Mouse (Mus musculus) olfactory bulb, adult 2 months (tissue): ENCODE measurements at regions not wholly inside any gene's neighbourhood (a gene's known extent, or its start where the extent isn't known, plus 50 kb on each side); places are given as distances from the start of the nearest gene placed in this dataset.
"Not testable (repeated sequence)": the region's sequence is repeated elsewhere in the genome, so short reads cannot be mapped to it uniquely, and the experiment has no call there.

Experiments used
- H3K27ac ChIP-seq: fragments of 200-500 bp; 2 replicates; pipeline ENCODE4 v1.5.1; 2012; ENCODE audit warnings: low read depth, low read length; ENCODE audit not compliant: insufficient read depth
- H3K4me1 ChIP-seq: fragments of 200-500 bp; 2 replicates; pipeline ENCODE4 v1.6.1; 2012; ENCODE audit warnings: low read length; ENCODE audit not compliant: control insufficient read depth, insufficient read depth
- H3K4me3 ChIP-seq: fragments of 200-500 bp; 2 replicates; pipeline ENCODE4 v1.5.1; 2012; ENCODE audit warnings: mild to moderate bottlenecking, low read depth, low read length, moderate library complexity; ENCODE audit not compliant: insufficient read depth
- CTCF ChIP-seq: fragments of 200-500 bp; IDR thresholded peaks from 2 replicates; pipeline ENCODE4 v1.5.1; 2012; ENCODE audit warnings: low read depth, mild to moderate bottlenecking, low read length, moderate library complexity; ENCODE audit not compliant: insufficient read depth
- POLR2A ChIP-seq: fragments of 200-500 bp; IDR thresholded peaks from 2 replicates; pipeline ENCODE4 v1.6.1; 2012; ENCODE audit warnings: mild to moderate bottlenecking, low read depth, low read length, moderate library complexity; ENCODE audit not compliant: insufficient read depth
- WGBS: fragments of 180-500 bp; shearing (Covaris S2); methylation state at CpG from one replicate; pipeline ENCODE4 v1.1.7; 2018; 5-methylcytosine and 5-hydroxymethylcytosine counted together

DNA sequence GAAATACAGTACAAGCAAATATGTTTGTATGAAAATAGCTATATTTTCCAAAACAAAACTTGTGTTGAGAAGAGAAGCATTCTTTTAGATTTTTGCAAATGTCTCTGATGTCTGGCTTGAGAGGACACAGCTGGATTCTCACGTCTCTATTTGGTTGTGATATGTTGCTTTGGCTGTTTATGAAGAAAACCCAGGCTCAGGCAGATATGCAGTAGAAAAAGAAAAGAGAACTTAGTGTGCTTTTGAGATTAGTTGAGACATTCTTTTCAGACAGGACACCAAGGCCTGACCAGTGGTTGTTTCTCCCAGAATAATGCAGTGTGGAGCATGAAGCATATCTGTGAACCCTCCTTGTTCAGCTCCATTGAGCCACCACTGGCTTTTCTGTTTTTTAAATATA is 178.8 kb upstream of the Mamld1 start:
- TF ChIP-seq POLR2A: no peak
- no peak for TF ChIP-seq CTCF
- Histone ChIP-seq H3K4me3 (no peak overlapping the region), H3K4me1 (no peaks in the 10 kb centered on the region), H3K27ac (no peak overlapping the region)
- 81% methylated on average over 1 of the region's 1 CpGs for WGBS

DNA sequence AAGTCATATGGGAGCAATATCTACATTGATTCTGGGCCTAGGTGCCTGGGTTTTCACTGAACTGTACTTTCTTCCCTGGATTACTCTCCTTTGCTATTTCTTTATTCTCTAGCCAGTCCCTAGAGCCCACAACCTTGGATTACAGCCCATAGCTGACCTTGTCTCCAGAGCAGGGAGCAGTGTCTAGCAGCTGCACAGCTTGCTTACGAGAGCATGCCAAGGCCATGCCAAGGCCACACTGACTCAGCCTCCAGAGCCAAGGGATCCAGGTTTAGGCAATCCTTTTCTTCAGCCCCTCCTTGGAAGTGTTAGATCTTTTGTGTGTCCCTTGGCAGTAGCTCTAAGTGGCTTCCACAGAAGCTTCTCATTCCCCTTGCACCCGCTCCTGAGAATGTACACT is 168.7 kb upstream of the Mamld1 start:
- H3K4me3 ChIP-seq: no peak overlapping the region
- WGBS: 88% methylated on average over 2 of the region's 2 CpGs
- no peak for TF ChIP-seq POLR2A
- no peak for TF ChIP-seq CTCF
- H3K4me1 ChIP-seq: no peaks in the 10 kb centered on the region
- H3K27ac ChIP-seq: no peak overlapping the region

DNA sequence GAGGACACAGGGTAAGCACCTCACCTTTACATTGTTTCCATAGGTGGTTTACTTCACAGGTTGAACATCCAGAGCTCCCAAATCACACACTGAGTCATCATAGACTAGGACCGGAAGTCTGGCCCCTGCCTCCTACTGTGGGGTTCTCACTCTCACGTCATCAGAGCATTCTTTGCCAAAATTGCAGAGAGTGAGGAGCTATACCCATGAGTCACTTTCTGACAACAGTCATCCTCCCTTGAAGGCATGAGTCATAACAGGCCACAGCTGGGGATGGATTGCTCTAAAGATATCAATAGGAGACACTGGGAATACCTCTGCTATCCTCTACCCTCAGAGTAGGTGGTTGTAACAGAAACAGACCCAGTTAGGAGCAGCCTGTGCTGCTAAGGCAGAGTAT is 166.6 kb upstream of the Mamld1 start:
- no peak overlapping the region for H3K4me3 ChIP-seq
- H3K27ac ChIP-seq: no peak overlapping the region
- H3K4me1 ChIP-seq: no peaks in the 10 kb centered on the region
- 49% methylated on average over 2 of the region's 2 CpGs for WGBS
- TF ChIP-seq CTCF: no peak
- TF ChIP-seq POLR2A: no peak

DNA sequence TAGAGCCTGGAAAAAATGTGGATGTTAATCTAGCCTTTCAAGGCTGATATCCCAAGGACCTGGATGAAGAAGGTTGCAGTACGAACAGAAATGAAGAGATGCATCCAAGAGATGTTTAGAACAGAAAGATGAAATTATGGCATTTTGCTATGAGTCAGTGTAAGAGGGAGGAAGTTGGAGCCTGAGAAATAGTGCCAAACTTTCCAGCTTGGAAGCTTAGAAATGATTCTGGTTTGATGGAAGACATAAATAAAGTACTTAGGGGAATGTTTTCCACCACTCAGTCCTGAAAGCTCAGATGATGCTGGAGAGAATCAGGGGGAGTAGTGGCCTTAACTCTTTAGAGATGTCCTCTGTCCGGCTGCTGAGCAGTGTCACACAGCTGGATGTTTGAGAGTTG is 155.5 kb upstream of the Mamld1 start:
- TF ChIP-seq POLR2A (no peak), CTCF (no peak)
- no peak overlapping the region for H3K27ac ChIP-seq
- no peak overlapping the region for H3K4me3 ChIP-seq

DNA sequence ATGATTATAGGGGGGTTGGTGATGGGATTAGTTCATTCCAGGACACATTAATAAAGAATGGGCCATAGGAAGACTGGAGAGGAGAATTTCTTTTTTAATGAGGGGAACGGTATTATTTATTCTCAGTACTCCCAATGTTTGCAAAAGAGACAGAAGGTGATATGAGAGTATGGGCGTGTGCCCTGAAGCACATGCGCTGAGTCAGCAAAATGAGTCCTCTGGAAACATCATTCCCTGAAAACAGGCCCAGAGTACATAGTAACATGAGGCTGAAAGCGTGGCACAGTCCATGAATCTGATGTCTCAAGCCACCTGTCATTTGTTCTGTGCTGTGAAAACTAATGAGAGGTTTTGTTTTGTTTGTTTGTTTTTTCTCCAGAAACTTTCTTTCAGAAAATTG is 154.5 kb upstream of the Mamld1 start:
- no peak for TF ChIP-seq CTCF
- no peak for TF ChIP-seq POLR2A
- 75% methylated on average over 4 of the region's 4 CpGs for WGBS
- Histone ChIP-seq H3K4me1 (peaks cover 14% of the 10 kb centered on the region), H3K4me3 (no peak overlapping the region), H3K27ac (no peak overlapping the region)

More for the DNA sequence above, 155.5 kb upstream of the Mamld1 start:
- WGBS: 84% methylated on average over 2 of the region's 2 CpGs
- peaks cover 6% of the 10 kb centered on the region for H3K4me1 ChIP-seq

DNA sequence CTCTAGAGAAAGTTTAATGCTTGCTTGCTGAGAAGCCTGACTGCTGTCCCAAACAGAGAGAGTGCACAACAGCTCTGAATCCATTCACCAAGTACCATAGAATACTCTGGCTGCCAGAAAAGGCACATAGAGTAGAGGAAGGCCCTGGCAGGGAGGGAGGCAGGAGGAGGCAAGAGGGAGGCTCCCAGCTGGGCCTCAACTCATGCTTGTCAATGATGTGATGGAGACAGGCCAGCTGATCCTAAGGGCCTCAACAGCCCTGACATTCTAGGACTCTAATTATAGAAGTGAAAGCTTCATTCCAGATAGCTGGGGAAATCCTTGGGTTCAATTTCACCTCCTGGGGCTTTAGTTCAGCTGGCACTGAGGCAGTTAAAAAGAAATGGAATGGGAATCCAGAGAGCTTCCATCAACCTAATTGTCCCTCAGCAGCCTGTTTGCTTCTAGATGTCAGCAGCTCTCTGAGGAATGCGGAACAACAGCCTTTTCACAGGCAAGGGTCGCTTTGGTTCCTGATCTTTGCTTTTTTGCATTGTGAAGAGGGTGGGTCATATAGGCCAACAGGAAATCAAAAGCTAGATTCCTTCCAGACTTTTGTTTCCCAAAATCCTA is 152.8 kb upstream of the Mamld1 start:
- H3K4me3 ChIP-seq: no peak overlapping the region
- TF ChIP-seq POLR2A (no peak), CTCF (no peak)
- H3K4me1 ChIP-seq: peaks cover 14% of the 10 kb centered on the region
- no peak overlapping the region for H3K27ac ChIP-seq
- 56% methylated on average over 2 of the region's 2 CpGs for WGBS

DNA sequence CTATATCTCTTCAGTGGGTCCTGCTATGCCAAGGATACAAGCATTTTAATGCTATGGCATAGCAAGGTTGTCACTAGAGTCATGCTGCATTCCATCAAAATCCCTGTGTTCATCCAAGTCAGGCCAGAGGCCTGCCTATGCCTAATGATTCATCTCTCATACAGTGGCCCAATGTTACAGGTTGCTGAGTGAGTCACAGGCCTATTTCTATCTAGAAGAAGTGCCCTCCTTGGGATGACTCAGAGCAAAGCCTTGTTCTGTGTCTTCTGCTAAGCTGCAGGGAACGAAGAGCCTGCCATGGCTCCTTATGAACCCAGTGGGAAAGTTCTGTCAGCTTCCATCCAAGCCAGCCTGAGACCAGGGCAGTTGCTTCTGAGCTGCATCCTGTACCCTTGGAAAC is 151.2 kb upstream of the Mamld1 start:
- WGBS: 34% methylated on average over 1 of the region's 1 CpGs
- peaks cover 14% of the 10 kb centered on the region for H3K4me1 ChIP-seq
- not testable (repeated sequence) for H3K4me3 ChIP-seq

DNA sequence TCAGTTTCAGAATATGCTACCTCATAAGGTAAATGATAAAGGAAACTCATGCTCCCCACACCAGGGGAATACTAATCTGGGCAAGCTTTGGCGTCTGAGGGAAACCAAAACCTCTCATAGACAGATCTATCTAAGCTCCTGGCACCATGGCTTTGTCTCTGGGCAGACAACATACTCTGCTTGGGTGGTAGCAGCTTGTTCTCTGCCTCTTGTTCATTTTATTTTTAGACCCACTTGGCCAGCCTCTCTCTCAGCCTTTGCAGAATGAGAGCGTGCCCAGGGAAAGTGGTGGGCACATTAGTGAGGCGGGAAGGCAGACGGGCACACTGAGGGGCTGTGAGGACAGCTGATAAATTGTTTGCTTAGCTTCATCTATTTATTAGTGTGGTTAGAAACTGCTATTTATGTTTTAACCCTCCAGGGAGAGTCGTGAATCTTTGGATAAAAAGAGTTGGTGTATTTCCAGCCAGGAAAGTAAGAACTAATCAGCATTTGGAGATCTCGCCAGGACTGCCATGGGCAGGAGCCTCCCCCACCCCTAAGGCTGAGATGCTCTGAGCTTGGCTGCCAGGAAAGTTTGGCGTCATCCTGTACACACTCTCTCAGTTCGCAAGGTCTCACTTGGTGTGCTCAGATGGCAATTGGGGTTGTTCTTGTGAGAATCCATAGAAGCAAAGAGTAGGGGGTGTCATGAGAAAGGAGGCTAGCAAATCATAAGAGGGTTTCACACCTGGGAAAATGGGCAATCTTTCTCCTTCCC is 150.2 kb upstream of the Mamld1 start:
- Histone ChIP-seq H3K4me3 (no peak overlapping the region), H3K4me1 (peaks cover 14% of the 10 kb centered on the region), H3K27ac (peak overlapping the region; percentile 75)
- TF ChIP-seq CTCF (no peak), POLR2A (no peak)
- 27% methylated on average over 8 of the region's 8 CpGs for WGBS

More for the DNA sequence above, 151.2 kb upstream of the Mamld1 start:
- H3K27ac ChIP-seq: peak overlapping the region; percentile 75

DNA sequence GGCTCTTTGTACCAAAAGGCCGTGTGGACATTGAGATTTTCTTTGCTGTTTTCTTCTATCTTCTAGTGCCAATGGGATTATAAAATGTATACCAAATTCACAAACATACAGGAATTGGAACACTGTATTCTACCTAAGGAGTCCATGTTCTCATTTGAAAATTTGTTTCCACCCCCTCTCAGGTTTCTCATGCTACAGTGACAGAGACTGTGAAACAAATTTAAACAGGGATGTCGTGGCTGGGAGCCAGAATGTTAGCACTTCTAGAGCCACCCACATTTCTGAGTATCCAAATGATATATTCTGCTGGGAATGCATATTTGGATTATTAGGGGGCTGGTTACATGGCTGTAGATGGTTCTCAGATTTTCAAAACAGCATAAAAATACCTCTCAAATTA is 124.4 kb upstream of the Mamld1 start:
- TF ChIP-seq CTCF (no peak), POLR2A (no peak)
- Histone ChIP-seq H3K4me3 (no peak overlapping the region), H3K27ac (no peak overlapping the region), H3K4me1 (no peaks in the 10 kb centered on the region)
- WGBS: 58% methylated on average over 2 of the region's 2 CpGs
